Mouse (Mus musculus): Measurements from ENCODE around the gene Rxra. TPM values are rescaled to one million over a fixed set of nuclear protein-coding genes. Genes with fewer than 3 reads are reported as not detected.
A peak's percentile ranks its signal among the peaks of the same experiment; 100 is the strongest.

The Rxra gene
- polyA plus RNA-seq, 1 experiment from 2014 or later: 6.7 TPM

GRCm38 (mm10) chr2:27755986-27756641 lies 79.9 kb downstream of the Rxra start:
- no peak overlapping the region for H3K9ac ChIP-seq
- peaks cover 80% of the 10 kb centered on the region for H3K36me3 ChIP-seq
- no peaks in the 10 kb centered on the region for H3K9me3 ChIP-seq
- peaks cover 30% of the 10 kb centered on the region for H3K27me3 ChIP-seq (replicated peaks)
- peaks cover 72% of the 10 kb centered on the region for H3K4me1 ChIP-seq
- no peak for ATAC-seq (ENCODE audit: extremely low read depth, insufficient number of reproducible peaks, low FRiP score, low TSS enrichment)
- WGBS: 60% methylated on average over 13 of the region's 13 CpGs
- H3K4me2 ChIP-seq: no peak overlapping the region
- no peak overlapping the region for H3K4me3 ChIP-seq
- no peak overlapping the region for H3K27ac ChIP-seq (replicated peaks)

DNA sequence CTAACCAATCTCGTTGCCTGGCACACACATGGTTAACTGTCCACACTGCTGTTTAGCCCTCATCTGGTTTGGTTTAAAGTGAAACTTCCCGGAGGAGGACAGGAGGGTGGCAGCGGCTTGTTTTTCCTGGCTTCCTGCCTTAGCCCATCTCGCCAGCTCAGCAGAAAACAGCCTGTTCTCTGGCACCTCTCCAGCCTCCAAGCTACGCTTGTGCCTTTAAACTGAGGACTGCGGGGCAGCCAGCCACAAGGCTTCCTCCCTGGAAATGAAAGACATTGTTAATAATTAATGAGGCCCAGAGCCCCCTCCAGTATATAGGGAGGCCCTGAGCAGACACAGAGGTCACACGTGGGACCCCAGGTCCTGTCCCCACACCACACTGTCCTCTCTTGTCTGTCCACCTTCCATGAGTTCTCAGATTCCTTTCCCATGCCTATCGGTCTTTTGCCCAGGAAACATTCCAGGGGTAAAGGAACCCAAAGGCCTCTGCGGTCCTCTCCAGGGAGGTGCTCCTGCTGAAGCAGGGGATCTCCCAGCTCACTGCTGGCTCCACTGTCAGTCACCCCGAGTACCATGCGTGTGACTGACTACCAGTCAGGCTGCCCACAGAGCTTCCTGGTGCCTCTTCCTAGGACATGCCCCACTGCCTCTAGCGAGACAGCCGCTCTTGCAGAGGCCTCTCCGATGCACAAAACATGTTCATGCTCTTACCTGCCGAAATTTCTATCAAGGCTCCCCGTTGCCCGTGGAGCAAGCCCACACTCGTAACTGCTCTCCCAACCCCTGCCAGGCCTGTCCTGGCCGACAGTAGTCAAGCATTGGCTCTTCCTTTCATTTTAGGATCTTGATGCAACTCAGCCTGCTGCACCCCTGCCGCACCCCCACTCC lies 82.4 kb downstream of the Rxra start:
- WGBS: 44% methylated on average over 20 of the region's 20 CpGs
- Histone ChIP-seq H3K4me1 (peaks cover 60% of the 10 kb centered on the region), H3K9ac (peak overlapping the region; percentile 34), H3K27me3 (replicated peaks) (peaks cover 23% of the 10 kb centered on the region), H3K9me3 (no peaks in the 10 kb centered on the region), H3K36me3 (peaks cover 80% of the 10 kb centered on the region), H3K27ac (replicated peaks) (peak overlapping the region; percentile 83), H3K4me3 (no peak overlapping the region), H3K4me2 (peak overlapping the region; percentile 45)
- ATAC-seq (ENCODE audit: extremely low read depth, insufficient number of reproducible peaks, low FRiP score, low TSS enrichment): peak; percentile 47; the same call in 1 of the 2 replicates

GRCm38 (mm10) chr2:27759431-27759830 lies 83.2 kb downstream of the Rxra start:
- peak overlapping the region; percentile 34; the same call in 1 of the 2 replicates for H3K9ac ChIP-seq
- peaks cover 73% of the 10 kb centered on the region for H3K36me3 ChIP-seq
- no peaks in the 10 kb centered on the region for H3K9me3 ChIP-seq
- 78% methylated on average over 14 of the region's 14 CpGs for WGBS
- no peak overlapping the region for H3K4me2 ChIP-seq
- peaks cover 64% of the 10 kb centered on the region for H3K4me1 ChIP-seq
- no peak for ATAC-seq (ENCODE audit: extremely low read depth, insufficient number of reproducible peaks, low FRiP score, low TSS enrichment)
- H3K27ac ChIP-seq (replicated peaks): peak overlapping the region; percentile 83; the same call in 1 of the 2 replicates
- H3K4me3 ChIP-seq: no peak overlapping the region
- H3K27me3 ChIP-seq (replicated peaks): peaks cover 18% of the 10 kb centered on the region

DNA sequence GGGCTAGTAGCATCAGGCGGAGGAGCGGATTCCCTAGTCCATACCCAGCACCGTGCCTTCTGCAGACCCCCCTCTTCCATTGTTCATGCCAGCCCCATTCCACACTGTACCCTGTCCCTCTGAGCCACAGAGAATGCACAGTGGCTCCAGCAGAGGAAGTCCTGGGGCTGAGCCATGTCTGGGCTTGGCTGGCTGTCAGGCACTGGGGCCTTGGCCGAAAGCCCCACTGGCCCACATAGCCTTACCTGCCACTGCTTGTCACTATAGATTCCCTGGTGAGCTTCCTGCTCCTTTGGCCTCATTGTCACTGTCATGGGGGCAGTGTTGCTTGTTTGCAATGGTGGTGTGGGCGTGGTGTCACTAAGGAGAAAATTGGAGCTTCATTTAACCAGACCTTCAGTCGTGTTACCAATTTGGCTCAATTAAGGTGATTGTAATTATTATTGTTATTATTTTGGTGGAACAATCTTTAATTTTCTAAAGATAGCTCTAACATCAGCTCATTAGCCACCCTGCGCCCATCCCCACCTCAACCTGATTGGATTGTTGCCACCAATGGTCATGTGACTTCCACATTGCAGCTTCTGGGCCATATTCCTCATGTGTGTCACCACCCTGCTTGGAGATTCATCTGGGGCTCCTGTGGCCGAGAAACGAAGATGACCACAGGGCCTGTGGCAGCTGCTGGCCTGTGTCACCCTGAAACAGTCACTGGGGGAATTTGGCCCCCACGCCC lies 85.2 kb downstream of the Rxra start:
- H3K9me3 ChIP-seq: no peaks in the 10 kb centered on the region
- no peak overlapping the region for H3K4me2 ChIP-seq
- ATAC-seq (ENCODE audit: extremely low read depth, insufficient number of reproducible peaks, low FRiP score, low TSS enrichment): no peak
- 86% methylated on average over 10 of the region's 10 CpGs for WGBS
- no peak overlapping the region for H3K4me3 ChIP-seq
- H3K9ac ChIP-seq: peak overlapping the region; percentile 6; the same call in 1 of the 2 replicates
- no peak overlapping the region for H3K27ac ChIP-seq (replicated peaks)
- peaks cover 54% of the 10 kb centered on the region for H3K36me3 ChIP-seq
- H3K4me1 ChIP-seq: peaks cover 54% of the 10 kb centered on the region
- peaks cover 25% of the 10 kb centered on the region for H3K27me3 ChIP-seq (replicated peaks)

GRCm38 (mm10) chr2:27761996-27762340 lies 85.7 kb downstream of the Rxra start:
- Histone ChIP-seq H3K36me3 (peaks cover 49% of the 10 kb centered on the region), H3K4me3 (no peak overlapping the region), H3K9me3 (no peaks in the 10 kb centered on the region), H3K9ac (no peak overlapping the region), H3K4me1 (peaks cover 48% of the 10 kb centered on the region), H3K27ac (replicated peaks) (no peak overlapping the region), H3K27me3 (replicated peaks) (peaks cover 30% of the 10 kb centered on the region), H3K4me2 (no peak overlapping the region)
- no peak for ATAC-seq (ENCODE audit: extremely low read depth, insufficient number of reproducible peaks, low FRiP score, low TSS enrichment)
- WGBS: 82% methylated on average over 9 of the region's 9 CpGs

GRCm38 (mm10) chr2:27762509-27762908 lies 86.3 kb downstream of the Rxra start:
- Histone ChIP-seq H3K36me3 (peaks cover 44% of the 10 kb centered on the region), H3K4me3 (no peak overlapping the region), H3K9ac (no peak overlapping the region), H3K27me3 (replicated peaks) (peaks cover 33% of the 10 kb centered on the region), H3K27ac (replicated peaks) (no peak overlapping the region), H3K4me1 (peaks cover 44% of the 10 kb centered on the region), H3K4me2 (no peak overlapping the region), H3K9me3 (no peaks in the 10 kb centered on the region)
- WGBS: 50% methylated on average over 12 of the region's 12 CpGs
- ATAC-seq (ENCODE audit: extremely low read depth, insufficient number of reproducible peaks, low FRiP score, low TSS enrichment): no peak

DNA sequence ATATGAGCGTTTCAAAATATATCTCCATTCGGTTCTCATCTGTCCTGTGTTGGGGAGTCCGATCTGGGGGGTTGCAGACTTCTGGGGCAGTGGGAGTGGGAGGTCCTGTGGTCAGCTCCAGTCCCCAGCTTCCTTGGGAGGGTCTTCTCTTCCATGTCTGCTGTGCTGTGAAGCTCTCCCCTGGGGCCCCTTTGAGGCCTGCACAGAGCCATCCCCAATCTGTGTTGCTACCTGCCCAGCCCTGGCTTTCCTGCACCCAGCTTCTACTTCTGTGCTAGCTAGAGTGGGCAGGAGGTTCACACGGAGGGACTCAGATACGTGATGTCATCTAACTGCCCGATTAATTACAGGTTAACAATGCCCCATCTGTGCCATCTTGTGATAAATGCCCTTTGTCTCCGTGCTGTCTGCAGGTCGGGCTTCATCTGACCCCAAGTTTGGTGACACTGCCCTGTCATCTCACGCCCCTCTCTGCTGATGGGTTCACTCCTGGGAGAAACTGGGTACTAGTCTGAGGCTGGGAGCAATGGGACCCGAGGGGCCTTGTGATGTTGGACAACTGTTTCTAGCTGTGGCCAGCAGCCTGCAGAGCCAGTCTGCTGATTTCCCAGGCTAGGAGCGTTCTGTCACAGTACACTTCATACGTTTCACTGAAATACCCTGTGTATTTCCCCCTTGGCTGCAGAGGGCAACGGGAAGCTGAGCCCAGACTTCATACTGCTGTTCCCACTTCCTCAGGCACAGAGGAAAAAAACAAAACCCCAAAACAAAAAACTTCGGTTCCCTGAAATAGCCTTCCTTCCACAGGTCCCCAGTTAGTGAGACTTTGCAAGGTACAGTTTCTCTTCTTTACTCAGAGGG lies 86.9 kb downstream of the Rxra start:
- Histone ChIP-seq H3K4me3 (no peak overlapping the region), H3K4me2 (no peak overlapping the region), H3K36me3 (peaks cover 39% of the 10 kb centered on the region), H3K9me3 (no peaks in the 10 kb centered on the region), H3K4me1 (peaks cover 43% of the 10 kb centered on the region), H3K9ac (no peak overlapping the region), H3K27ac (replicated peaks) (no peak overlapping the region), H3K27me3 (replicated peaks) (peaks cover 33% of the 10 kb centered on the region)
- WGBS: 66% methylated on average over 14 of the region's 14 CpGs
- no peak for ATAC-seq (ENCODE audit: extremely low read depth, insufficient number of reproducible peaks, low FRiP score, low TSS enrichment)

DNA sequence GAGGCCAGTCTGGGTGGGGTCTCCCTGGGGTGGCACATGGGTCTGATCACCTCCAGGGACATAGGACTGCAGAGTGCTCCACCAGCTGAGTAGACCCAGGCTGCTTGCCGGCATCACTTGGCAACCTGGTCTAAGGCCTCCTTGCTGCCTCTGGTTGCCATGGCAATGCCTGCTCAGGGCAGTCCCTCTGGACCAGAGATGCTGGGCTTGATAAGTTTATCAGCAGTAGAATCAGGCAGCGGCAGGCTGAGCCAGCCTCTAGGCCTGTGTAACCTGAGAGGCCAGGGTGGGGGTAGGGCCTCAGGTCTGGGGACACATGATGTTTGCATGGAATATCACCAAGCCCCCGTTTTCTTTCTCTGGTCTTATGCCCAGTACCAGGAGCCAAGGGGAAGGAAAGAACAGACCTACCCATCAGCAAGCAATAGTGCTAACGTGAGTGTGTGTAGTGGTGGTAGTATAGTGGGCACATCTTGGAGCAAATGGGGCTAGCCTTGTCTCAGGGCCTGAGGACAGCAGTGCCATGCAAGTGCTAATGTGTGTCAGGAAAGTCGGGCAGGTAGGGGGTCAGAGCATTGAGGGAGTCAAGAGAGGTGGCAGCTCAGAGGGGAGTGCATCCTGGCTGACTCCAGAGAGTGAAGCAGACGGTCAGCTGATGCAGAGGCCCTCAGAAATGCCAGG lies 88.2 kb downstream of the Rxra start:
- Histone ChIP-seq H3K36me3 (peaks cover 34% of the 10 kb centered on the region), H3K27me3 (replicated peaks) (peaks cover 40% of the 10 kb centered on the region)
- no peak for ATAC-seq (ENCODE audit: extremely low read depth, insufficient number of reproducible peaks, low FRiP score, low TSS enrichment)

DNA sequence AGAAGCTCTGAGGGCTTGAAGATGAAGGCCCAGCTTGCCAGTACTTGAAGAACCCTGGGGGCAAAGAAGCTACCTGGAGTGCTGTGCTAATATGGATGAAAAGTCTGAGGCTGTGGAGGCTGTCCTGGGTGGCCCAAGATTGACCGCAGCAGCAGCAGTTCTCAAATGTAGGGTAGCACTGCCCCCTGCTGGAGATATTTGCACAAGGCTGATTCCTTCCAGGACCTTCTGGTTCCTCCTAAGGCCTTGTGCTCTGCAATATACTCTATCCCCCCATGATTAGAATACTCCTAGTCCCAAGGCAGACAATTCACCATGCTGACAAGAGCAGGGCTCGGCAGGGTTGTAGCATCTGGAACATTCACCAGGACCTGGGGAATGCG lies 88.7 kb downstream of the Rxra start:
- H3K27me3 ChIP-seq (replicated peaks): peaks cover 40% of the 10 kb centered on the region
- no peak overlapping the region for H3K9ac ChIP-seq
- 23% methylated on average over 3 of the region's 3 CpGs for WGBS
- H3K4me2 ChIP-seq: no peak overlapping the region
- no peaks in the 10 kb centered on the region for H3K9me3 ChIP-seq
- no peak for ATAC-seq (ENCODE audit: extremely low read depth, insufficient number of reproducible peaks, low FRiP score, low TSS enrichment)
- no peak overlapping the region for H3K4me3 ChIP-seq
- H3K27ac ChIP-seq (replicated peaks): no peak overlapping the region
- peaks cover 28% of the 10 kb centered on the region for H3K36me3 ChIP-seq
- peaks cover 30% of the 10 kb centered on the region for H3K4me1 ChIP-seq

More for the DNA sequence above, 88.2 kb downstream of the Rxra start:
- H3K9me3 ChIP-seq: no peaks in the 10 kb centered on the region
- 20% methylated on average over 6 of the region's 6 CpGs for WGBS
- no peak overlapping the region for H3K4me2 ChIP-seq
- no peak overlapping the region for H3K27ac ChIP-seq (replicated peaks)
- H3K4me1 ChIP-seq: peaks cover 30% of the 10 kb centered on the region
- H3K4me3 ChIP-seq: no peak overlapping the region
- H3K9ac ChIP-seq: no peak overlapping the region

GRCm38 (mm10) chr2:27767773-27768172 lies 91.5 kb downstream of the Rxra start:
- H3K27ac ChIP-seq (replicated peaks): no peak overlapping the region
- H3K9me3 ChIP-seq: no peaks in the 10 kb centered on the region
- WGBS: 43% methylated on average over 7 of the region's 7 CpGs
- 0 out of 2 replicates have a peak overlapping the region, but pooled peaks have one; percentile 1 for H3K9ac ChIP-seq
- H3K4me3 ChIP-seq: no peak overlapping the region
- H3K36me3 ChIP-seq: no peaks in the 10 kb centered on the region
- H3K4me2 ChIP-seq: no peak overlapping the region
- peaks cover 28% of the 10 kb centered on the region for H3K27me3 ChIP-seq (replicated peaks)
- ATAC-seq (ENCODE audit: extremely low read depth, insufficient number of reproducible peaks, low FRiP score, low TSS enrichment): no peak
- peaks cover 34% of the 10 kb centered on the region for H3K4me1 ChIP-seq

Measured in heart, embryonic 13.5 days (tissue).